Mouse (Mus musculus): ENCODE data around the gene Katnb1.

DNA sequence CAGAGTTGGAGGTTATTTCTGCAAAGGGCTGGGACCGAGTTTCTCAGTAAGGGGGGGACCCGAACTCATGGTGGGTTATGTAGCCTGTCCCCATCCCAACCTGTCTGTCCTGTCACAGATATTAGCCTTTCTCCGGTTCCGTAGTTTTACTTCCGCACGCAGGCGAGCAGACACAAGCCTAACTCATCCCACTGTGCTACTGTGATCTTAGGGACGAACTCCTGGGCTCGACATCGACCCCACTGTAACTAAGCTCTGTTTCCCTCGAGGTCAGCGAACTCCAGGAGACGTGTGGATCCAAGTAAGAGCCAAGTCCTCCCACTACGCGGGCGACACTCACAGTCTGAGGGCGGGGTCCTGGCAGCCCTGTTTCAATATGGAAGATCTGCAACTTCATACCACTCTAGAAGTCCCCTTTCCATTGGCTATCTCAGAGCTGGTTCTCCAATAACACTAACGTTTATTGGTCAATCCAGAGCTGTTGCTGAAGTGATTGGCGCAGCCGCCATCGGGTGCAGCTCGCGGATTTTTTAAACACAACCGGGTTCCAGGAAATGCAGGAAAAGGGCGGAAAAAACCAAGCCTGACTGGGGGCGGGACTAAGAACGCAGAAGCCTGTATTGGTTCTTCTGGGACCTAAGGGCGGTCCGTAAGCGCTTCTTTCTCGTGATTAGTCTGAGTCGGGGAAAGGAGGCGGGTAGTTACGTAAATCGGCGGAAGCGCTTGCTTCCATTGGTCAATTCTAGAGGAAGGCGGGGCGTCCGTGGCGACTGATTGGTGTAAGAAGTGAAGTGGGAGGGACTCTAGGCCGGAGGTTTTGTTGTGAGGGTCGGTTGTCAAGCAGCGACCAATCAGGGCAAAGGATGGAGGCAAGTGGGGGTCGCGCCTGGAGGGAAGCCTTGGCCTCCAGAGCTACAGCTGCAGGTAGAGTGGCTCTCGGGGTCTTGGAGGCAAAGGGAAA, at the start of gene Katnb1:
- TF ChIP-seq EP300 (IDR thresholded peaks at IDR 0.05; ENCODE audit: insufficient read depth, low read depth, low read length) (no peak), CTCF (IDR thresholded peaks at IDR 0.05; ENCODE audit: low read depth, low read length) (no peak), POLR2A (IDR thresholded peaks at IDR 0.05; ENCODE audit: insufficient read depth, low read length) (no peak)
